Mouse (Mus musculus) erythroblast, embryonic 14.5 days (primary cell): ENCODE data around the gene Aim2.
"Not testable (repeated sequence)": the region's sequence is repeated elsewhere in the genome, so short reads cannot be mapped to it uniquely, and the experiment has no call there.

Experiments used
- GATA1 ChIP-seq: IDR thresholded peaks from 2 replicates; pipeline ENCODE4 v1.6.1; 2012; ENCODE audit warnings: low read length, inconsistent platforms, mixed read lengths
- TAL1 ChIP-seq: IDR thresholded peaks from 3 replicates; pipeline ENCODE4 v1.6.1; 2012; ENCODE audit warnings: low read length, inconsistent platforms, mixed read lengths

DNA sequence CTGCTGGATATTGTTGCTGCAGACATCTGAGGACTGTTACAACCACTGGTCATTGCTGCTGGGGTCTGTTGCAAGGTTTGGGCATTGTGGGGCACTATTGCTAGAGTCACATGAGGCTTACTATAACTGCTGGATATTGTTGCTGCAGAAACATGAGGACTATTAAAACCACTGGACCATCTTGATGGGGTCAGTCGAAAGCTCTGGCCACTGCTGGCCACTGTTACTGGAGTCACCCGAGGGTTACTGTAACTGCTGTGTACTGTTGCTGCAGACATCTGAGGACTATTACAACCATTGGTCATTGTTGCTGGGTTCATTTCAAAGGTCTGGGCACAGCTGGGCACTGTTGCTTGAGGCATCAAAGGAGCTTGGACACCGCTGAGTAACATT, 130.5 kb downstream of the Aim2 start:
- not testable (repeated sequence) for TF ChIP-seq TAL1, GATA1
